Mouse (Mus musculus): ENCODE measurements around the gene Frmd4a.

DNA sequence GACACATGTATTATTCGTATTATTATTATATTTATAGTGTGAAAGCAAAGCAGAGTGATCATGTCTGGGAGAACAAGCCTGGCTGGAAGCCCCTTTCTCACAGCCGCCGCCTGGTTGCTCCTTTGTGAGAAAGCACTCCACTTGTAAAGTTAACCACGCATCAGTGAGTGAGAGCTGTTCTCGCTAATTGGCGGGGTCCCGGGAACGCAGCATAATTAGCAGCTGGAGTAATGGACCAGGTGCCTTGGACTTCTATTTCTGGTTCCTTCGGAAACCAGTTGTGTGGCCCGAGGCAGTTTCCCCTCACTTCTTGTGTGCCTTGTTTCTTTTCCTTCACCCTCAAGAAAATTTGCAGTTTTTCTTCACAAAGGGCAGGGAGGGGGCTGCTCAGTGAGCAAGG is 538.7 kb downstream of the Frmd4a start:
- TF ChIP-seq GATA1 (IDR thresholded peaks at IDR 0.05; ENCODE audit: borderline replicate concordance, low read length) (no peak), FLI1 (IDR thresholded peaks at IDR 0.05; ENCODE audit: low read length) (no peak)
